Mouse (Mus musculus) heart, postnatal 25 days (tissue): ENCODE results near the gene Tmeff2. TPM values are rescaled to one million over a fixed set of nuclear protein-coding genes. Genes with fewer than 3 reads are reported as not detected.

ENCODE experiments used
- DNase-seq: peaks from one replicate; pipeline ENCODE4 v3.0.0; 2022; ENCODE audit warnings: low spot score
- intact Hi-C: fragments of 180-260 bp; cut with DNase I; formaldehyde crosslinking; loops from one replicate; pipeline ENCODE4 v1.15.1; 2025
- total RNA-seq, 2 experiments: library from RNA; stranded (reverse); gene quantifications; 2 replicates each; pipeline ENCODE4 v1.2.3; 2021

The Tmeff2 gene
- total RNA-seq, 2 experiments from 2014 or later, result 0.18 to 0.36 TPM

DNA sequence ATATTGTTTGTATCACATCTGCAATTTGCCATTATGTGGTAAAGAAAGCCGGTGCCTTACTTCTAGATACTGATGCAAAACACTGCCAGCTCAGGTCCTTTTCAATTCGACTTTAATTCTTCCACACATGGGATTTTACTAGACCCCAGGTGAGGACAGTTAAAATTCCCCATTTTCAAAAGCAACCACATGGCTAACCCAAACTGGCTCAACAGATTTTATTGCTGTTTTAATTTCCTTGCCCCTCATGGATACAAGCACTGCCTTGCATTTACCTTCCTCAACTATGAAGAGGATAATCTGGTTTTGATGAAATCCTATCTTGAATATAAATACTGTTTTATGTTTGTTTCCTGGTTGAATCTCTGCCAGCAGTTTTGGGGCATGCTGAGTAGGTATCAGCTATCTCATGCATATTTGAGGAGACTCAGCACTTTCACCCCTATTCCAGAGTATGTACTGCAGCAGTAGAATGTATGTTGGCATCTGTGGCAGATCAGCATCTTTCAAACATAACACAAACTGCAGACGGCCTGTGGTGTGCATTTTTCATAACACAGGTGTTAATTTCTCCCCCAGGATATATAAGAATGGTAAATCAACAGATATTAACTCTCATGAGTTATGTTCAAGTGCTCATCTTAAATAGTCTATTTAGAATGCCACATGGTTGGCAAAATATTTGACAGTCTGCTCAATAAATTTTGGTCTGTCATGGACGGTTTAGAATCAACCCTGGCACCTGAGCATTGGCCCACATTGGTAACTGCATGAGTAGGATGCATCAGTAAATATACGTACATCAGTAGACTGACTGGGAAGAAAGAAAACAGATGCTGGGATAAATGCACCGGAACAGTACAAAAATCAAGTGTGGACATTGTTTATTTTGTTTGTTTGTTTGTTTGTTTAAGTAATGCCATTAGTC is 72.3 kb downstream of the Tmeff2 start:
- intact Hi-C loops, result no loop called here

DNA sequence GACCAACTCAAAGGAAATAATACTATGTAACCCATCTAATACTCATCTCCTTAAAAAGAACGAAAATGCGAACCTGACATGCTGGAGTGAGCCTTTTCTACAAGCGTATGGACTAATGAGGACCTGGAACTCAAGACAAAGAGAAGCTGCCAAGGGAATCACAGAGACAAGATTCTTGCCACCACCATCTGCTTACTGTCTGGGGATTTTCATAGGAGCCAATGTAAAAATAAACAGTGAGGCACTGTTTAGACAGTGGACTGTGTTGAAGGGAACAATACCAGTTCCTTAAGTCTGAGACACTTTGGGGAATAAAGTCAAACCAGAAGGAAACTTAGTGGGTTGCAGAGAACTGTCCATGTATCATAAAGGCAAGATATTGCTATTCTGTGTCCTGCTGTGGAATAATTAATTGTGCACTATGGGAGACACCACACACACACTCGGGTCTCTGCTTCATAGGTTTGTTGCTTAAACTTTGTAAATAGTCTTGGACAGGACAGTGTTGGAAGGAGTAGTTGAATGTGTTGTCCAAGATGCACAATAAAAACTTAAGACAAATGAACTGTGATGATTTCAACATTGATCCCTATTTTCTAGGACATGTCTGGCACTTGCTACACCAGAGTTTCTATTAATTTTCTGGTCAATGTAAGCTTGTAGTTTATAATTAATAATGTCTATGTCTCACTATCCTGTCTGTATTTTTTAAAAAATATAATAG is 79.1 kb downstream of the Tmeff2 start:
- DNase-seq, result no peak
- intact Hi-C loops, result no loop called here

More for the DNA sequence above, 72.3 kb downstream of the Tmeff2 start:
- no peak for DNase-seq

DNA sequence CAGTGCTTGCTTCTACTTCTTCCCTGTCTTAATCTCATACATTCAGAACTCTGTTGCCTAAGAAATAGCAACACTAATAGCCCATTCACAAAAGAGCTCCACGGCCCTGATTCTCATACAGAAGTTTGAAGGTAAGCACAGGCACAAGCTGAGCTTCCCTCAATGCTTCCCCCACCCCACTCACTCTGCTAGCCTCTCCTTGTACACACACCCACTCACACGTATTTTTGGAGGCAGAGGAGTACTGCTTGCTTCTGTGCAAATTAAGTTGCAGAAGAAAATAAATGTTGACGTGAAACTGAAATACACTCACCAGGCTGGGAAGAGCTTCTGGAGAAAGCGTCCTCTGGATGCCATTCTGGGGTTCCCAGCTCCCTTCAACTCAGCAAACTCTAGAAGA is 80.1 kb downstream of the Tmeff2 start:
- intact Hi-C loops, result no loop called here

DNA sequence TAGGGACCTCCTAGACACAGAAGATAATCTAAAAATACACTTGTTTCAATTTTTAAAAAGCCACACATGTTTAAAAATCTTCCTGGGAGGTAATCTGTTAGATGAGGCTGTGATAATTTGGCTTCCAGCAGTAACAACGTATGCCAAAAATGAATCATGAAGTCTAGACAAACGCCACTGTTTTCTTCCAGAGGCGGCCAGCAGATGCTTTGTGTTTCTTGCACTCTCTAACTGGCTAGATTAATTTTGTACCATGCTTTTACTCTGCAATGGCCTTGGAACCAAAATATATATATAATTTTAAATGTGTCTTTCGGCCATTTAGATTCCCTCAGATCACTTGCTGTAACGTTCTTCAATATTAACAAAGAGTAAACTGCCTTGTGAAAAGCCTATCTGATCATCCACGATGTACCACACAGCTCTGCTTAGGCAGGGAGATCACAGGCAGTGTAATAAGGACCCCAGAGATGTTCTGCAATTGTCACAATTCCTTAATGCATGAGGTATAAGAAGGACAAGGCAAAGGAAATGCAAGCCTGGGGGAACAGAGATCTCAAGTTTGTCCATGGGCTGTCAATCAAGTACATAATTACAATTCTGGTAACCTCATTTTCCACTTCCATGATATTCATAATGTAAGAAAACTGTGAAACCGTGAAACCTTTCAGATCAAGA is 80.8 kb downstream of the Tmeff2 start:
- intact Hi-C loops, result no loop called here
- no peak for DNase-seq

More for the DNA sequence above, 80.1 kb downstream of the Tmeff2 start:
- DNase-seq, result no peak

DNA sequence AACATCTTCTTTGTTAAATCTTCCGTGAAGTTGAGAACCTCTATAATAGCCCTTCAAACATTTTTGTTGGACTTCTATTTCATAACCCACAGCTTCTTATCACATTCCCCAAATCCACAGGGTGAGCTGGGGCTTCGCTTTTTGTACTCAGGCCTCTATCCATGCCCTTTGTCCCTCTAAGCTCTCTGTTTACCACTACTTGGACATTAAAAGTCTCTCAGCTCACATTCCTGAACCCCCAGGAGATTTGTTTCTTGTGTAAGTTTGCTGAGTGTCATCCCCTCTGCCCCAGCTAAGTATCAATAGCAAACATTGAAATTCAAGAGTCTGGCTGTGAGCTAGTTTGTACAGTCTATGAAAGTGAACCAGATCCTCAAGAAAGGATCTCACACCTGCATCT is 90.2 kb downstream of the Tmeff2 start:
- DNase-seq, result no peak
- intact Hi-C loops, result no loop called here

GRCm38 (mm10) chr1:50994505-50994904 is 94.1 kb downstream of the Tmeff2 start:
- intact Hi-C loops, result no loop called here
- no peak for DNase-seq

DNA sequence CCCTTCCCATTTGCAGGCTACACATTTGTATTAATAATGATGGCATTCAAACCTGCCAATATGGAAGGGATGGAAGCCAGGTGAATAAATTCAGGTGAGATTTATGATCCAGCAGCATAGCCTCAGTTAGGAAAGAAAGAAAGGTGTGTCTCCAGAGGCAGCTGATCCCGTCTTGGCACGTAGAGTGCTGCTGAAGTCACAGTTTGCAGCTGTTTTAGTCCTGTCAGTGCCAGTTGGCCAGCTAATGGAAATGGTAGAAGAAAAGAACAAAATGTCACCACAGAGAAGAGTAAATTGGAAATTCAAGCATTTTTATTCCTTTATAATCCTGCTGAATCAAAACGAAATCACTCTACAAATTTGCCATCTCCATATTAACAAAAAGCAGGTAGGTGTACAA is 99.3 kb downstream of the Tmeff2 start:
- no peak for DNase-seq
- intact Hi-C loops, result no loop called here

DNA sequence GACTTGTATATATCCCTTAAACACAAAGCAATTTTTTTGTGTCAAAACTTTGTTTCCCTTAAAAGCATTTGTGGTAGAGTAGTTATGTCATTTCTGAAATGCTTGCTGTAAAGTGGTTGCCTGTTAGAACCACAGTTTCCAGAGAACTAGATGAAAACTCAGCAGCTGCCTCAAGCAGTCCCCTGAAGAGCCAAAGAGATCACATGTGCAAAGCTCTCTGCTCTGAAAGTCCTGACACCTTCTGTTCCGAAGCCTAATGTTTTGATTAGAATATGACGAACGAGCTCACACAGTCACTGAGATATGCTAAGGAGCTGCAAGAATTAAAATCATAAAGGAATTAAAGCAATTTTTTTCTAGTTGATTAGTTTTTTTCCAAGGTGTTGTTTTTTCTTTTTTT is 107.9 kb downstream of the Tmeff2 start:
- intact Hi-C loops, result no loop called here
- no peak for DNase-seq

- DNase-seq, result no peak
- intact Hi-C loops, result no loop called here
Measured at GRCm38 (mm10) chr1:51040249-51040648, 139.8 kb downstream of the Tmeff2 start.

DNA sequence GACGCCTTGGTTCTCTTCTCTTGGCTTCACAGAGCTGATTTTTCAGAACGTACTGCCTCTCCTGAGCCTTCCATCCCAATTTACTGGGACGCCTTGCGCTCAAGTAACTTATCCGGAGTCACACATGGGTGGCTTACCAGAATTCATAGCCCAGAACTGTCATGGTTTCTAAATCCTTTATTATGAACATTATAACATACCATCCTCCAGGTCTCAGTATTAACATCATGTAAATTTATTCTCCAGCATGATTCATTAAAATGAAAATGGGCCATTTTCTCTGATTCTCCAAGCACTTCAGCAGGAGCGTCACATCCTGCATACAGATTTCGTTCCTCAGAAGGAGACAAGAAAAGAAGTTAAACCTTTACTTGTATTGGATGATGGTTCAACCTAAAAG is 144.4 kb downstream of the Tmeff2 start:
- intact Hi-C loops, result no loop called here
- DNase-seq, result no peak

- no peak for DNase-seq
- intact Hi-C loops, result no loop called here
Measured at GRCm38 (mm10) chr1:51064549-51064948, 164.1 kb downstream of the Tmeff2 start.

- intact Hi-C loops, result no loop called here
Measured at GRCm38 (mm10) chr1:51065652-51066051, 165.2 kb downstream of the Tmeff2 start.

GRCm38 (mm10) chr1:51068814-51069213 is 168.4 kb downstream of the Tmeff2 start:
- DNase-seq, result no peak
- intact Hi-C loops, result no loop called here

More at GRCm38 (mm10) chr1:51065652-51066051, 165.2 kb downstream of the Tmeff2 start:
- DNase-seq, result no peak

- no peak for DNase-seq
- intact Hi-C loops, result no loop called here
Measured at GRCm38 (mm10) chr1:51069288-51069687, 168.8 kb downstream of the Tmeff2 start.

DNA sequence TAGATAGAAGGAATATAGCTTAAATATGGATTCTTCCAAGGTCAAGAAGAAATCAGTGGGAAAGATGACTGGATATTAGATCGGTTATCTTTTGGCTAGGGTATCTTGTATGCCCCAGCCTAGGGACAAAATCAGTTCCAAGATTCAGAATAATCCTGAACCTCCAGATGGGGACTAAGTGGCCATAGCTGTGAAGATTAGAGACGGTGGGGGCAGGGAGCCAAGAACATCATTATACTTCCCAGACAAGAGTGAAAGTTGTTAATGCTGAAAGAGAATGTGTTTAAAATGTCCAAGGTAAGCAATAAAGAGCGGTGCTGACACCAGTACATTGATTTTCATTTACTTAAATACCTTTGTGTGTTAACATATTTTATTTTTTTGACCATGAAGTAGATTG is 173.6 kb downstream of the Tmeff2 start:
- intact Hi-C loops, result no loop called here
- no peak for DNase-seq

DNA sequence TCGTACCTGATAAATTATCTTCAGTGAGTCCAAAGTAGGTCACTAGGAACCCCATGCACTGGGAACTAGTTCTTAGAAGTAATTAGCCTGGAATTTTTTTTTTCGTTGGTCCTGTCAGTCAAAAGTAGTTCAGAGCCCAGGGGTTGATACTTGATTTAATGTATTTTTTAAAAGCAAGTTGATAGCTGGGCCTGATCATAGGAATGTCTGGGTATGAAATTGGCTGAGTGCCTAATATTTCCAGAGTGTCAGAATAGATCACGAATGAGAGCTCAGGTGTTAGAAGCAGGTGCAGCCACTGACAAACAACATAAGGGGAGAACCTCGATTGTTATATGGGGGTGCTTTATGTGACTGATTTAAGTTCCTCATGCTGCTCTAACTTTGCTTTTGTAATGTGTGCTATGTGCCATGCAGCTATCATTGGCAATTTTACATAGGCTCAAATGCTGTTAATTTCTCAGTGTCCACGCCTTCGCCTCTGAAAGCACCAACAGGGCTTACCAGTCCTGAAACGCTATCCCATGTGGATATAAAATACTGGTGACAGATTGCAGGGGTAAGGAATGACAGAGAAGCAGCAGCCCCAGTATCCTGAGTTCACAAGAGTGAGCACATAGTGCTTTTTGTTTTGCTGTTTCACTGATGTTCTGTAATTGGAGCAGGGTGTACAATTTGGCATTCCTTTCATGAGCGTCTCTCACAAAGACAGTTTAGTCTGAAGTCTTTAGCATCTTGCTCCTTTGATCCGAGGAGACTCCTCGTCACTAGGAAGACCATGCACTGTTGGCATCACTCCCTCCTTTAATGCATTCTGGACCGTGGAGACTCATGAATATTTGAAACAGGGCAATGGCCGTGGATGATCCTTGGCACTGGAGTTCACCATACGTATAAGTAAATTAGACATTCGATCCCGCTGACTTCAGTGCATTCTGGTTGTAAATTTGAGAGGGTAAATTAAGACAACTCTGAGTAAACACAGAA is 175.6 kb downstream of the Tmeff2 start:
- no peak for DNase-seq
- intact Hi-C loops, result no loop called here

DNA sequence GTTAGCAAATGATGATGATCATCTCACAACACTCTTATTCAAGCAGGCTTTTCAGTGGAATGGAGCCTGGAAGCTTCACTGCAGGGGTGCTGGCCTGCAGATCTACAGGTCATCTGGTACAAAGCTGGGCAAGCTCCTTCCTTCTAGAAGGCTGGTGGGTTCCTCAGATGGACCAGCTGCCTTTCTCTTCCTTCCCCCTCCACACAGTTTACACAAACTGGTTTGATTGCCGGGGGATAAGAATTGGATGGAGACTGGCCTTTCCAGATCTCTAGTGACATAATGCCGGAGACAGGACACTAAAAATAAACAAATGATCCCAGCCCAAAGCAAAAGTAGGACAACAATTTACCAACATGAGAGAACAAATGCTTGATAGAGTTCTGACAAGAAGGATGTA is 188.5 kb downstream of the Tmeff2 start:
- DNase-seq, result no peak
- intact Hi-C loops, result no loop called here

GRCm38 (mm10) chr1:51089803-51090202 is 189.4 kb downstream of the Tmeff2 start:
- intact Hi-C loops, result no loop called here
- DNase-seq, result no peak

GRCm38 (mm10) chr1:51090212-51090761 is 189.8 kb downstream of the Tmeff2 start:
- intact Hi-C loops, result no loop called here
- DNase-seq, result no peak
